Mouse (Mus musculus) thymus, adult 2 months (tissue): ENCODE results near the gene Tmem11.

Experiments
- CTCF ChIP-seq: fragments of 200-500 bp; IDR thresholded peaks from 2 replicates; pipeline ENCODE4 v1.5.1; 2012; ENCODE audit warnings: mild to moderate bottlenecking, control low read depth, low read length, moderate library complexity, borderline replicate concordance; ENCODE audit not compliant: control insufficient read depth, poor library complexity, insufficient read depth; ENCODE audit errors: extremely low read depth
- POLR2A ChIP-seq: fragments of 200-500 bp; IDR thresholded peaks from 2 replicates; pipeline ENCODE4 v1.6.1; 2012; ENCODE audit warnings: mild to moderate bottlenecking, low read length, control low read depth, moderate library complexity; ENCODE audit not compliant: control insufficient read depth, poor library complexity, insufficient read depth; ENCODE audit errors: extremely low read depth

- TF ChIP-seq CTCF: no peak
- TF ChIP-seq POLR2A: no peak
Observed at GRCm38 (mm10) chr11:60895915-60896314, 16.8 kb upstream of the Tmem11 start.
